Mouse (Mus musculus): Measurements from ENCODE around the gene Arhgef18. TPM values are rescaled to one million over a fixed set of nuclear protein-coding genes. Genes with fewer than 3 reads are reported as not detected.

The Arhgef18 gene
- polyA plus RNA-seq, 1 experiment from 2014 or later: 10.0 TPM

DNA sequence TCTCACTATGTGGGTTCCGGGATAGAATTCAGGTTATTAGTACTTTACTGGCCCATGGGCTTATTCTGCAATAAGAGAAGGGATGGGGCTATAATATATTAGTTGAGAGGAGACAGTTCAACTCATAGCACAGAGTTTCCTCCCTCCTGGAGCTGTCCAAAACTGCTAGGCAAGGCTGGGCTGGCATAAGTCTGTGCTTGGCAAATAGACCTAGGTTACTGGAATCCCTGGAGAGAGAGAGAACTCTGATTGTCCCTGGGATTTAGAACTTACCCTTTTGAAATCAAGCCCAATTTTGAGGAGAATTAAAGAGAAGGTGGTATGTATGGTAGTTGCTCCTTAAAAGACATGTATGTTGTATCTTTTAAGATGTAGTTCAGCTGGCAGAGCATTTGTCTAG lies 3.3 kb upstream of the Arhgef18 start:
- Histone ChIP-seq H3K9me3 (replicated peaks; ENCODE audit: control insufficient read depth, low read length) (no peaks in the 10 kb centered on the region), H3K27me3 (ENCODE audit: control insufficient read depth, insufficient read depth, low read length) (no peaks in the 10 kb centered on the region), H3K4me1 (ENCODE audit: control insufficient read depth, insufficient read depth, low read length) (peaks cover 9% of the 10 kb centered on the region), H3K4me3 (replicated peaks; ENCODE audit: low read length) (no peak overlapping the region), H3K27ac (ENCODE audit: low read length) (no peak overlapping the region), H3K4me2 (ENCODE audit: low read depth, low read length) (no peak overlapping the region), H3K9ac (ENCODE audit: low read length) (no peak overlapping the region), H3K36me3 (ENCODE audit: control insufficient read depth, insufficient read depth, low read length) (no peaks in the 10 kb centered on the region)
- ATAC-seq (ENCODE audit: insufficient read depth, low FRiP score): no peak
- WGBS: 97% methylated on average over 1 of the region's 1 CpGs

DNA sequence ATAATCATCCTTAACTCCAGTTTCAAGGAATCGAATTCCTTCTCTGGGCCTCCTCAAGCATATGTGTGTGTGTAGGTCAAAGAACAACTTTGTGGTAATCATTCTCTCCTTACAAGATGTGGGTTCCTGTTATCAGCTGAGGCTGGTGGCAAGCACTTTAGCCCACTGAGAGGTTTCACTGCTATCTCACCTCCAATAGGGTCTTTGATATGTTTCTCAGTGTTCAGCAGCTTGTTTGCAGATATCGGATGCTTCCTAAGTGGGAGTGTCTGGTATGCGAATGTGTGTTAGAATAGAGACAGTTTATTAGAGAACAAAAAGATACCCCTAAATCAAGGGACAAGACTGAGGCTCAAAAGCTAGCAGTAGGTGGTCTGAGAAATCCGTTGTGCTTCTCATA lies 513 bp upstream of the Arhgef18 start:
- Histone ChIP-seq H3K27me3 (ENCODE audit: control insufficient read depth, insufficient read depth, low read length) (no peaks in the 10 kb centered on the region), H3K4me3 (replicated peaks; ENCODE audit: low read length) (peak overlapping the region; percentile 75), H3K4me1 (ENCODE audit: control insufficient read depth, insufficient read depth, low read length) (peaks cover 19% of the 10 kb centered on the region), H3K9me3 (replicated peaks; ENCODE audit: control insufficient read depth, low read length) (no peaks in the 10 kb centered on the region), H3K4me2 (ENCODE audit: low read depth, low read length) (peak overlapping the region; percentile 76), H3K36me3 (ENCODE audit: control insufficient read depth, insufficient read depth, low read length) (no peaks in the 10 kb centered on the region), H3K9ac (ENCODE audit: low read length) (peak overlapping the region; percentile 80), H3K27ac (ENCODE audit: low read length) (no peak overlapping the region)
- no peak for ATAC-seq (ENCODE audit: insufficient read depth, low FRiP score)
- WGBS: 34% methylated on average over 4 of the region's 4 CpGs

DNA sequence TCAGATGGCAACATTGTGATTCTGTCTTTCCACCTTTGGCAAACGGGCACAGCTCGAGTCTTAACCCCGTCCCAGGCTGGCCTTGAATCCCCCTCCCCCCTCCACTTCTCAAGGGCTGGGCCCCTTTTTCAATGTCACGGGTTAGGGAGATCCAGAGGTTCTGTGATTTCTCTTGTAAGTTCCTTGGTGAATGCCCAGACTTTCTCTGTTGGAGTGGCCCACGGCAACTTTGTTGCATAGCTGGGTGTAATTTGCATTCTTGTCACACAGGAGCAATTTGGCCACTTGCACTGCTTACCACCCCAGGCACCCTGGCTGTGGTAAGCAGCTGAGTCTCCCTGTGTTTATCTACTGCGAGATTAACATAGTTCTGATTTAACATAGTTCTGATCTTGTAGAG lies 1.8 kb downstream of the Arhgef18 start:
- H3K4me2 ChIP-seq (ENCODE audit: low read depth, low read length): peak overlapping the region; percentile 76; the same call in 1 of the 2 replicates
- ATAC-seq (ENCODE audit: insufficient read depth, low FRiP score): no peak
- peak overlapping the region; percentile 7; the same call in 1 of the 2 replicates for H3K4me3 ChIP-seq (replicated peaks; ENCODE audit: low read length)
- H3K9ac ChIP-seq (ENCODE audit: low read length): peak overlapping the region; percentile 24; the same call in 1 of the 2 replicates
- H3K4me1 ChIP-seq (ENCODE audit: control insufficient read depth, insufficient read depth, low read length): peaks cover 19% of the 10 kb centered on the region
- 0 out of 2 replicates have a peak overlapping the region, but pooled peaks have one; percentile 12 for H3K27ac ChIP-seq (ENCODE audit: low read length)
- 17% methylated on average over 6 of the region's 6 CpGs for WGBS
- H3K36me3 ChIP-seq (ENCODE audit: control insufficient read depth, insufficient read depth, low read length): no peaks in the 10 kb centered on the region
- H3K27me3 ChIP-seq (ENCODE audit: control insufficient read depth, insufficient read depth, low read length): no peaks in the 10 kb centered on the region
- no peaks in the 10 kb centered on the region for H3K9me3 ChIP-seq (replicated peaks; ENCODE audit: control insufficient read depth, low read length)

DNA sequence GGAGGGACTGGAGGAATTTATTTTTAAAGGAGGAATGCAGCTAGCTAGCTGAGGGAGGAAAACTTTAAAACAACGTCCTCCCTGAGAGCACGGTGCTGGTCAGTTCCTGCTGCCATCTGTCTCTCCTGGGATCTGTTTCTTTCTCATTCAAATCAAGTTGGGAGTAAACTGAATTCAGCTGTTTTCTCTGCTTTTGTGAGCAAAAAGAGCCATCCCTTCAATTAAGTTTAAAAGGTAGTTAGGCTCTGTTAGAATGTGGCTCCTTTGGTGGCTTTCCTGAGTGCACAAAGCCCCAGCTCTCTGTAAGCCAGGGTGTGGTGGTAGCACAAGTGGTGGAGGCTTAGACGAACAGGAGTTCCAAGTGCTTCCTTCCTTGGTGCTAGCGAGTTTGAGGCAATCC lies 2.4 kb downstream of the Arhgef18 start:
- Histone ChIP-seq H3K4me2 (ENCODE audit: low read depth, low read length) (peak overlapping the region; percentile 76; the same call in 1 of the 2 replicates), H3K9me3 (replicated peaks; ENCODE audit: control insufficient read depth, low read length) (no peaks in the 10 kb centered on the region), H3K4me1 (ENCODE audit: control insufficient read depth, insufficient read depth, low read length) (peaks cover 19% of the 10 kb centered on the region), H3K27ac (ENCODE audit: low read length) (no peak overlapping the region), H3K36me3 (ENCODE audit: control insufficient read depth, insufficient read depth, low read length) (no peaks in the 10 kb centered on the region), H3K4me3 (replicated peaks; ENCODE audit: low read length) (peak overlapping the region; percentile 7; the same call in 1 of the 2 replicates), H3K27me3 (ENCODE audit: control insufficient read depth, insufficient read depth, low read length) (no peaks in the 10 kb centered on the region), H3K9ac (ENCODE audit: low read length) (peak overlapping the region; percentile 50)
- WGBS: 27% methylated on average over 4 of the region's 4 CpGs
- no peak for ATAC-seq (ENCODE audit: insufficient read depth, low FRiP score)

GRCm38 (mm10) chr8:3397597-3397996 lies 4.8 kb downstream of the Arhgef18 start:
- no peak overlapping the region for H3K9ac ChIP-seq (ENCODE audit: low read length)
- WGBS: 90% methylated on average over 3 of the region's 3 CpGs
- H3K36me3 ChIP-seq (ENCODE audit: control insufficient read depth, insufficient read depth, low read length): no peaks in the 10 kb centered on the region
- no peaks in the 10 kb centered on the region for H3K9me3 ChIP-seq (replicated peaks; ENCODE audit: control insufficient read depth, low read length)
- no peak overlapping the region for H3K27ac ChIP-seq (ENCODE audit: low read length)
- peaks cover 19% of the 10 kb centered on the region for H3K4me1 ChIP-seq (ENCODE audit: control insufficient read depth, insufficient read depth, low read length)
- H3K4me3 ChIP-seq (replicated peaks; ENCODE audit: low read length): no peak overlapping the region
- no peak for ATAC-seq (ENCODE audit: insufficient read depth, low FRiP score)
- H3K27me3 ChIP-seq (ENCODE audit: control insufficient read depth, insufficient read depth, low read length): no peaks in the 10 kb centered on the region
- H3K4me2 ChIP-seq (ENCODE audit: low read depth, low read length): no peak overlapping the region

GRCm38 (mm10) chr8:3400509-3400908 lies 7.7 kb downstream of the Arhgef18 start:
- ATAC-seq (ENCODE audit: insufficient read depth, low FRiP score): no peak
- Histone ChIP-seq H3K27me3 (ENCODE audit: control insufficient read depth, insufficient read depth, low read length) (no peaks in the 10 kb centered on the region), H3K4me3 (replicated peaks; ENCODE audit: low read length) (no peak overlapping the region), H3K9ac (ENCODE audit: low read length) (no peak overlapping the region), H3K9me3 (replicated peaks; ENCODE audit: control insufficient read depth, low read length) (no peaks in the 10 kb centered on the region), H3K4me2 (ENCODE audit: low read depth, low read length) (no peak overlapping the region), H3K27ac (ENCODE audit: low read length) (no peak overlapping the region), H3K4me1 (ENCODE audit: control insufficient read depth, insufficient read depth, low read length) (no peaks in the 10 kb centered on the region; the same call in 1 of the 2 replicates), H3K36me3 (ENCODE audit: control insufficient read depth, insufficient read depth, low read length) (no peaks in the 10 kb centered on the region)
- 33% methylated on average over 2 of the region's 2 CpGs for WGBS

DNA sequence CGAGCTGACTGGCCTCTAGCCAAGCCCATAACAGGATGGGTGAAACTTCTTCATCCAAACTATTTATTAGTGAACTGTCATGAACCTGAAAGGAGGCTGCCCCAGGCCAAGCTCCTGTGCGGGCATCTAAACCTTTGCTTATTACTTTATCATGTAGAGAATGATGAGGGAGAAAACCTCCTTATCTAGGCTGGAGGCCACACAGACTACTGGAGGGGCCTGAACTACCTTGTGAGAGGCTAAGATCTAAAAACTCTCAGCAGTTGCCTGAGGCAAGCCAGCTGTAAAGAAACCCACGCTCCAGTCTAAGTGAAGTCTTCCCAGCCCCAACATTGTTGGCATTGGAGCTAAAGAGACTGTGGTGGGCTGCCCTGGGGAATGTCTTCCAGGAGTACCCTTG lies 14.6 kb downstream of the Arhgef18 start:
- 74% methylated on average over 3 of the region's 3 CpGs for WGBS
- ATAC-seq (ENCODE audit: insufficient read depth, low FRiP score): no peak
- no peaks in the 10 kb centered on the region for H3K27me3 ChIP-seq (ENCODE audit: control insufficient read depth, insufficient read depth, low read length)
- no peaks in the 10 kb centered on the region for H3K36me3 ChIP-seq (ENCODE audit: control insufficient read depth, insufficient read depth, low read length)
- H3K27ac ChIP-seq (ENCODE audit: low read length): 0 out of 2 replicates have a peak overlapping the region, but pooled peaks have one; percentile 14
- H3K4me3 ChIP-seq (replicated peaks; ENCODE audit: low read length): no peak overlapping the region
- peaks cover 19% of the 10 kb centered on the region for H3K4me1 ChIP-seq (ENCODE audit: control insufficient read depth, insufficient read depth, low read length)
- no peak overlapping the region for H3K4me2 ChIP-seq (ENCODE audit: low read depth, low read length)
- no peaks in the 10 kb centered on the region for H3K9me3 ChIP-seq (replicated peaks; ENCODE audit: control insufficient read depth, low read length)
- no peak overlapping the region for H3K9ac ChIP-seq (ENCODE audit: low read length)

DNA sequence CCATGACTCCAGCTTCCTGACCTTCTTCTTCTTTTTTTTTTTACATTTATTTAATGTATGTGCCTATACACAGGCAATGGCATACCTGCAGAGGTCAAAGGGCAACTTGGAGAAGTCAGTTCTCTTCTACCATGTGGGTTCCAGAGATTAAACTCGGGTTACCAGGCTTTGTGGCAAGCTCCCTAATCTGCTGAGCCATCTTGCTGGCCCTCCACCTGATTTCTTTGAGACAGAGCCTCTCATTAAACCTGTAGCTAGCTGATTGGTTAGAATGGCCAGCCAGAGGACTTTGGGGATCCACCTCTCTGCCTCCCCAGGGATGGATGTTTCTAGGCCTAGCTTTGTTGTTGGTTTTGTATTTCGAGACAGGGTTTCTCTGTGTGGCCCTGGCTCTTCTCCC lies 18.3 kb downstream of the Arhgef18 start:
- Histone ChIP-seq H3K9me3 (replicated peaks; ENCODE audit: control insufficient read depth, low read length) (no peaks in the 10 kb centered on the region), H3K9ac (ENCODE audit: low read length) (no peak overlapping the region), H3K4me3 (replicated peaks; ENCODE audit: low read length) (no peak overlapping the region), H3K36me3 (ENCODE audit: control insufficient read depth, insufficient read depth, low read length) (no peaks in the 10 kb centered on the region), H3K27ac (ENCODE audit: low read length) (peak overlapping the region; percentile 83), H3K27me3 (ENCODE audit: control insufficient read depth, insufficient read depth, low read length) (no peaks in the 10 kb centered on the region), H3K4me2 (ENCODE audit: low read depth, low read length) (no peak overlapping the region), H3K4me1 (ENCODE audit: control insufficient read depth, insufficient read depth, low read length) (peaks cover 24% of the 10 kb centered on the region)
- ATAC-seq (ENCODE audit: insufficient read depth, low FRiP score): no peak
- WGBS: 76% methylated on average over 2 of the region's 2 CpGs

DNA sequence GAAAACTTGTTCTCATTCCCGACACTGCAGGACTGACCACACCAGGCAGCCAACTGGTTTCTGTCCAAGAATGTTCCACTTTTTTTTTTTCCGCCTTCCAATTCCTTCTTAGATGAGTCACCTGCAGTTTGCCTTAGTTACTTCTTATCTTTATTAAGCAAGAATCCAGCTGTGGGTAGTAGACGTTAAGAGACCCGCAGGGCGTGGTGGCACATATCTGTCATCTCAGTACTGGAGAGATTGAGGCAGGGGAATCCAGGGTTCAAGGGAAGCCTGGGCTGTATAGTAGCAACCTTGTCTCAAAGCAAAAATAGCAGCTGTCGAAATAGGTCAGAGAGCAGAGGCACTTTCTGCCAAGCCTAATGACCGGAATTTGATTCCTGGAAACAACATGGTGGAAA lies 19.1 kb downstream of the Arhgef18 start:
- peak; percentile 61; the same call in 1 of the 2 replicates for ATAC-seq (ENCODE audit: insufficient read depth, low FRiP score)

More for the DNA sequence above, 19.1 kb downstream of the Arhgef18 start:
- H3K9ac ChIP-seq (ENCODE audit: low read length): no peak overlapping the region
- H3K27me3 ChIP-seq (ENCODE audit: control insufficient read depth, insufficient read depth, low read length): no peaks in the 10 kb centered on the region
- H3K27ac ChIP-seq (ENCODE audit: low read length): peak overlapping the region; percentile 83
- no peaks in the 10 kb centered on the region for H3K36me3 ChIP-seq (ENCODE audit: control insufficient read depth, insufficient read depth, low read length)
- H3K4me2 ChIP-seq (ENCODE audit: low read depth, low read length): no peak overlapping the region
- H3K4me1 ChIP-seq (ENCODE audit: control insufficient read depth, insufficient read depth, low read length): peaks cover 21% of the 10 kb centered on the region
- H3K9me3 ChIP-seq (replicated peaks; ENCODE audit: control insufficient read depth, low read length): no peaks in the 10 kb centered on the region
- no peak overlapping the region for H3K4me3 ChIP-seq (replicated peaks; ENCODE audit: low read length)
- 61% methylated on average over 7 of the region's 7 CpGs for WGBS
